Mouse (Mus musculus): ENCODE results near the gene Tmed4. TPM values are rescaled to one million over a fixed set of nuclear protein-coding genes. Genes with fewer than 3 reads are reported as not detected.

Tmed4 gene
- polyA plus RNA-seq, 1 experiment: 66.9 TPM

GRCm38 (mm10) chr11:6282940-6283339 is 8.3 kb upstream of the Tmed4 start:
- Histone ChIP-seq H3K27me3 (ENCODE audit: control insufficient read depth, insufficient read depth, insufficient read length) (peaks cover 11% of the 10 kb centered on the region), H3K79me2 (ENCODE audit: control insufficient read depth, insufficient read depth) (no peaks in the 10 kb centered on the region), H3ac (ENCODE audit: control insufficient read depth, insufficient read length) (no peak overlapping the region), H3K4me2 (ENCODE audit: low read depth) (no peak overlapping the region), H3K4me3 (no peak overlapping the region), H3K36me3 (ENCODE audit: control insufficient read depth, insufficient read depth) (no peaks in the 10 kb centered on the region)
- no peak for TF ChIP-seq TCF12 (IDR thresholded peaks at IDR 0.05; ENCODE audit: insufficient read depth, poor library complexity, severe bottlenecking)
- TF ChIP-seq MAX (IDR thresholded peaks at IDR 0.05; ENCODE audit: low read depth): no peak
- TF ChIP-seq TCF3 (IDR thresholded peaks at IDR 0.05; ENCODE audit: insufficient read length, low read depth): no peak
- no peak for TF ChIP-seq POLR2AphosphoS2 (IDR thresholded peaks at IDR 0.05; ENCODE audit: insufficient read length, low read depth)
- TF ChIP-seq POLR2A (IDR thresholded peaks at IDR 0.05; ENCODE audit: insufficient read length, low read depth): no peak
- TF ChIP-seq USF1 (IDR thresholded peaks at IDR 0.05; ENCODE audit: low read depth): no peak
- no peak for TF ChIP-seq REST (IDR thresholded peaks at IDR 0.05; ENCODE audit: insufficient read depth, insufficient read length)
- no peak for TF ChIP-seq CEBPB (IDR thresholded peaks at IDR 0.05; ENCODE audit: insufficient read depth, poor library complexity, severe bottlenecking)
- TF ChIP-seq SRF (IDR thresholded peaks at IDR 0.05; ENCODE audit: control insufficient read depth, insufficient read length, low read depth): no peak
- TF ChIP-seq MYOG (IDR thresholded peaks at IDR 0.05; ENCODE audit: control insufficient read depth in 1 of 3, insufficient read depth in 1 of 3, insufficient read length in 2 of 3, low read depth in 2 of 3): no peak
- TF ChIP-seq E2F4 (IDR thresholded peaks at IDR 0.05; ENCODE audit: insufficient read depth): no peak
- no peak for TF ChIP-seq MYOD1 (IDR thresholded peaks at IDR 0.05; ENCODE audit: control insufficient read depth in 1 of 3, insufficient read length in 2 of 3, low read depth in 2 of 3)

GRCm38 (mm10) chr11:6276466-6276865 is 1.8 kb upstream of the Tmed4 start:
- Histone ChIP-seq H3K4me3 (no peak overlapping the region), H3K27me3 (ENCODE audit: control insufficient read depth, insufficient read depth, insufficient read length) (peaks cover 3% of the 10 kb centered on the region), H3K79me2 (ENCODE audit: control insufficient read depth, insufficient read depth) (peaks cover 18% of the 10 kb centered on the region), H3K4me2 (ENCODE audit: low read depth) (no peak overlapping the region), H3K36me3 (ENCODE audit: control insufficient read depth, insufficient read depth) (no peaks in the 10 kb centered on the region), H3ac (ENCODE audit: control insufficient read depth, insufficient read length) (no peak overlapping the region)
- TF ChIP-seq MAX (IDR thresholded peaks at IDR 0.05; ENCODE audit: low read depth) (no peak), TCF12 (IDR thresholded peaks at IDR 0.05; ENCODE audit: insufficient read depth, poor library complexity, severe bottlenecking) (no peak), MYOD1 (IDR thresholded peaks at IDR 0.05; ENCODE audit: control insufficient read depth in 1 of 3, insufficient read length in 2 of 3, low read depth in 2 of 3) (no peak), E2F4 (IDR thresholded peaks at IDR 0.05; ENCODE audit: insufficient read depth) (no peak), POLR2A (IDR thresholded peaks at IDR 0.05; ENCODE audit: insufficient read length, low read depth) (no peak), USF1 (IDR thresholded peaks at IDR 0.05; ENCODE audit: low read depth) (no peak)

GRCm38 (mm10) chr11:6275094-6275484 is 419 bp upstream of the Tmed4 start:
- Histone ChIP-seq H3ac (ENCODE audit: control insufficient read depth, insufficient read length) (peak overlapping the region; percentile 13), H3K36me3 (ENCODE audit: control insufficient read depth, insufficient read depth) (peaks cover 4% of the 10 kb centered on the region), H3K79me2 (ENCODE audit: control insufficient read depth, insufficient read depth) (peaks cover 18% of the 10 kb centered on the region), H3K4me2 (ENCODE audit: low read depth) (peak overlapping the region; percentile 56), H3K4me3 (peak overlapping the region; percentile 51), H3K27me3 (ENCODE audit: control insufficient read depth, insufficient read depth, insufficient read length) (no peaks in the 10 kb centered on the region)
- no peak for TF ChIP-seq E2F4 (IDR thresholded peaks at IDR 0.05; ENCODE audit: insufficient read depth)
- TF ChIP-seq REST (IDR thresholded peaks at IDR 0.05; ENCODE audit: insufficient read depth, insufficient read length): no peak
- TF ChIP-seq MYOD1 (IDR thresholded peaks at IDR 0.05; ENCODE audit: control insufficient read depth in 1 of 3, insufficient read length in 2 of 3, low read depth in 2 of 3): no peak
- TF ChIP-seq MAX (IDR thresholded peaks at IDR 0.05; ENCODE audit: low read depth): no peak
- TF ChIP-seq POLR2AphosphoS2 (IDR thresholded peaks at IDR 0.05; ENCODE audit: insufficient read length, low read depth): no peak
- TF ChIP-seq SRF (IDR thresholded peaks at IDR 0.05; ENCODE audit: control insufficient read depth, insufficient read length, low read depth): no peak
- no peak for TF ChIP-seq TCF12 (IDR thresholded peaks at IDR 0.05; ENCODE audit: insufficient read depth, poor library complexity, severe bottlenecking)
- TF ChIP-seq TCF3 (IDR thresholded peaks at IDR 0.05; ENCODE audit: insufficient read length, low read depth): no peak
- TF ChIP-seq USF1 (IDR thresholded peaks at IDR 0.05; ENCODE audit: low read depth): no peak
- no peak for TF ChIP-seq POLR2A (IDR thresholded peaks at IDR 0.05; ENCODE audit: insufficient read length, low read depth)
- no peak for TF ChIP-seq CEBPB (IDR thresholded peaks at IDR 0.05; ENCODE audit: insufficient read depth, poor library complexity, severe bottlenecking)
- no peak for TF ChIP-seq MYOG (IDR thresholded peaks at IDR 0.05; ENCODE audit: control insufficient read depth in 1 of 3, insufficient read depth in 1 of 3, insufficient read length in 2 of 3, low read depth in 2 of 3)

- Histone ChIP-seq H3ac (ENCODE audit: control insufficient read depth, insufficient read length) (peak overlapping the region; percentile 13), H3K4me3 (peak overlapping the region; percentile 51), H3K36me3 (ENCODE audit: control insufficient read depth, insufficient read depth) (peaks cover 4% of the 10 kb centered on the region), H3K4me2 (ENCODE audit: low read depth) (peak overlapping the region; percentile 98), H3K79me2 (ENCODE audit: control insufficient read depth, insufficient read depth) (peaks cover 18% of the 10 kb centered on the region), H3K27me3 (ENCODE audit: control insufficient read depth, insufficient read depth, insufficient read length) (no peaks in the 10 kb centered on the region)
- TF ChIP-seq CEBPB (IDR thresholded peaks at IDR 0.05; ENCODE audit: insufficient read depth, poor library complexity, severe bottlenecking) (no peak), POLR2AphosphoS2 (IDR thresholded peaks at IDR 0.05; ENCODE audit: insufficient read length, low read depth) (no peak), REST (IDR thresholded peaks at IDR 0.05; ENCODE audit: insufficient read depth, insufficient read length) (no peak), MYOG (IDR thresholded peaks at IDR 0.05; ENCODE audit: control insufficient read depth in 1 of 3, insufficient read depth in 1 of 3, insufficient read length in 2 of 3, low read depth in 2 of 3) (no peak), SRF (IDR thresholded peaks at IDR 0.05; ENCODE audit: control insufficient read depth, insufficient read length, low read depth) (no peak)
Measured at GRCm38 (mm10) chr11:6273607-6274006, 1.1 kb downstream of the Tmed4 start.

All from myocyte (in vitro differentiated cells).